Mouse (Mus musculus): Measurements from ENCODE around the gene Mfsd2b.
A peak's percentile ranks its signal among the peaks of the same experiment; 100 is the strongest.

Gene Mfsd2b

GRCm38 (mm10) chr12:4873531-4873930, 628 bp downstream of the Mfsd2b start:
- DNase-seq (ENCODE audit: low read depth) = no peak

GRCm38 (mm10) chr12:4872983-4873477, 1.1 kb downstream of the Mfsd2b start:
- DNase-seq (ENCODE audit: low read depth) = peak; percentile 82

GRCm38 (mm10) chr12:4872273-4872672, 1.9 kb downstream of the Mfsd2b start:
- DNase-seq (ENCODE audit: low read depth) = no peak

- DNase-seq (ENCODE audit: low read depth) = no peak
Observed at GRCm38 (mm10) chr12:4871260-4871659, 2.9 kb downstream of the Mfsd2b start.

- DNase-seq (ENCODE audit: low read depth) = no peak
Observed at GRCm38 (mm10) chr12:4868924-4869323, 5.2 kb downstream of the Mfsd2b start.

- DNase-seq (ENCODE audit: low read depth) = no peak
Observed at GRCm38 (mm10) chr12:4864338-4864690, 9.8 kb downstream of the Mfsd2b start.

- no peak for DNase-seq (ENCODE audit: low read depth)
Observed at GRCm38 (mm10) chr12:4863654-4864337, 10.4 kb downstream of the Mfsd2b start.

GRCm38 (mm10) chr12:4862672-4863071, 11.5 kb downstream of the Mfsd2b start:
- no peak for DNase-seq (ENCODE audit: low read depth)

GRCm38 (mm10) chr12:4859241-4859914, 14.8 kb downstream of the Mfsd2b start:
- no peak for DNase-seq (ENCODE audit: low read depth)

- no peak for DNase-seq (ENCODE audit: low read depth)
Observed at GRCm38 (mm10) chr12:4856834-4857233, 17.3 kb downstream of the Mfsd2b start.

GRCm38 (mm10) chr12:4856160-4856559, 18.0 kb downstream of the Mfsd2b start:
- DNase-seq (ENCODE audit: low read depth) = no peak

DNA sequence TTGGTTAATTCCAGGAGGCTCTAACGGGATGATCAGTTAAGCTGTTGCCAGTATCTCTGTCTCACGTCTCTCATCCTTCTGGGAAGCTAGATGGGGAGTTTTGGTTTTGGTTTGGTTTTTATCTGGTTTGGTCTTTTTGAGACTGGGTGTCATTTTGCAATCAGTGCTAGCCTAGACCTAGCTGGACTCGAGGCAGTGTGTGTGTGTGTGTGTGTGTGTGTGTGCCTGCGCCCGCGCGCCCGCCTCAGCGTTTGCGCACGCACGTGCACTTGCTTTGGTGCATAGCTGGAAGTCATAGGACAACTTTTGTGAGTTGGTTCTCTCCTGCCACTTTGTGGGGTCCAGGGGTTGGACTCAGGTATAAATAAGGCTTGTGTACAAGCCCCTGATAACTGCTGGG, 30.4 kb downstream of the Mfsd2b start:
- no peak for DNase-seq (ENCODE audit: low read depth)

DNA sequence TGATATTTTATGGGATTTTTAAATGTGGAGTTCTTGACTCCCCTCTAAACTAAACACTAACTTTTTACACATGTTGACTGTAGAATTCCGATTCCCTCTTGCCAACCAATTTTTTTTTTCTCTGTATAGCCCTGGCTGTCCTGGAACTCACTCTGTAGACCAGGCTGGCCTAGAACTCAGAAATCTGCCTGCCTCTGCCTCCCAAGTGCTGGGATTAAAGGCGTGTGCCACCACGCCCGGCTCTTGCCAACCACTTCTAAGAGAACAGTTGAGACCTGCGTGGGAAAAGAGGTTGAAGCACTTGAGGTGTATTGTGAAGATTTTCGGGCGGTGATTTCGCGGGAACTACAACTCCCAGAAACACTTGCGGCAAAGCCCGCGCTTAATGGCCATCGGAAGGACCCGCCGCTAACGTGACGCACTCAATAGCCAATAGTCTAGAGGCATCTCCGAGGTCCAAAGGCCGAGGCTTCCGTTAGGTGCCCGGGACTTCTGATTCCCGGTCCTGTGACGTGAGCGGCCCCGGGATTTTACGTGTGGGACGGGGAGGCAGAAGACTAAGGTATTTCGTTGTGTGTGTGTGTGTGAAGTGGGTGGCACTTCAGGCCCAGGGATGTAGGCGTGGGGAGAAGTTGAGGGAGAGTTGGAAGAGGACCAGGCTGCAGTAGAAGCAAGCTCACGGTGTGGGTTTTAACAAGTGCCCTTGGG, 31.1 kb downstream of the Mfsd2b start, which contains the start of gene Wdcp:
Wdcp (plus strand) TSS at position 414 of the 708 bp plus-strand sequence.
- peak; percentile 89 for DNase-seq (ENCODE audit: low read depth)

DNA sequence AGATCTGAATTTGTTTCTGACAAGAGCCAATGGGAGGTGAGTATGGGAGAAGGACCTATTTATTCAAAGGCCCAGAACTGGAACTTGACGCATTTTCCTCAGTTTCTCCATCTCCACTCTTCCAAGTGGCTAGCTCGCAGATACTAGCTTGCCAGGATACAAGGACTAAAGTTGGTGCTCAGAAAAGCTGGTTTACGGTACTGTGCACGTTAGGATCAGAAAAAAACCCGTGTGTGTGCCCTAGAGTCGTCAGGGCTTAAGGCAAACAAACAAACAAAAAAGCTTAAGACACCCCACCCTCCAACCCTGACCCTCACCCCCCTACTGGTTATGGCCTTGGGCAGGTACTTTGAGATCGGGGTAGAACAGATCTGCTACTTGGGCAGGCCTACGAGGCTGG, 31.7 kb downstream of the Mfsd2b start:
- DNase-seq (ENCODE audit: low read depth) = no peak

DNA sequence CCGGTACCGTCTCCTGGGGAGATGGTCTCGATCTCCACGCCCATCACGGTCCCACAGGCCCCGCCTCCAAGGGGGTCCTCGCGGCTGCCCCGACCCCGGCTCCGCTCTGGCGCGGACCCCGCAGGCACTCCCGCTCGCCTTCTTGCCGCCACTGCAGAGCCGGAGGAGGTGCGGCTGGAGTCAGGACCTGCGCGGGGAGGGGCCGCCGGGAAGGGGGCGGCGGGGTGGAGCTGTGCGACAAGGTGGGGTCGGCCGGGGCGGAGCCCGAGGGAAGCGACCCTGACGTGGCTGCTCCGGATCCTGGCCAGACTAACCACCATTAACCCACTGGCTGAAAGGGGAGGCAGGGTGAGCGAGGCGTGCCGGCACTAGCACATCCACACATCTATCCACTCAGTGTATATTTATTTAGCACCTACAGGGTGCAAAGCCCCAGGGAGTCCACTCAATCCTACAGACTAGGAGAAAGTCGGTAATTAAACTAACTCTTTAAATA, 32.7 kb downstream of the Mfsd2b start, which contains the start of gene Fkbp1b:
Fkbp1b (minus strand) TSS at position 200 of the 496 bp plus-strand sequence.
- no peak for DNase-seq (ENCODE audit: low read depth)

DNA sequence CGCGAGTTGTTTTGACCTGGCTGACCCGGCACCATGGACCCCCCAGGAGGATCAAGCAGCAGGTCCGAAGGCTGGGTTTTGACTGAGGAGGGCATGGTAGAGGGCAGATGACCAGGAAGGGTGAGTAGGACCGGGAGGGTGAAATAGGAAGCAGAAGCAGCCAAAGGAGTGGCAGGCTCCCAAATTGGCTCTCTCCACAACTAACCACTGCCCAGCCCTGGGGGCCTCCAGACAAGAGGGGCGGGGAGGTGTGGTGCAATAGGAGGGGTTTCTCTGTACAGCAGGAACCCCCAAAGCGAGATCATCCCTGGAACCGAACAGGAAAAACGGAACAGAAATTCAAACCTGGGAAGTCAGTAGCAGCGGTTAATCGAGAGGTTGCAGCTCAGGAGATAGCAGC, 33.4 kb downstream of the Mfsd2b start:
- no peak for DNase-seq (ENCODE audit: low read depth)

DNA sequence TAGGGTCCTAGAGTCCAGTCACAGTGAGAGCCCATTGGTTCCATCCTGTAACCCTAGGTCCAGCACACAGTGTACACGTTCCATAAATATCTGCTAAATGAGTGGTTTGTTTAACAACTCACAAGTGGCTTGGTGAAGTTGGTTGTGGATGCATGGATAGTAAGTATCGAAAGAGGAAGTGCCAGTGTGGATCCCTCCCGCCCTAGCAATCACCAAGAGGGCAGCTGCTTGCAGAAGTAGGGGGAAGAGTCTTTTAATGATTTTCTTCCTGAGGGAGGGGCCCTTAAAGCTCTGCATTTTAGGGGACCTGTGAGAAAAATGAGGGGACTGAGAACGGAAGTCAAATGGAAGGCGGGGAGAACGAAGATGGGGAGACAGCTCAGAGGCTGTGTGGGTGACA, 34.1 kb downstream of the Mfsd2b start:
- no peak for DNase-seq (ENCODE audit: low read depth)

DNA sequence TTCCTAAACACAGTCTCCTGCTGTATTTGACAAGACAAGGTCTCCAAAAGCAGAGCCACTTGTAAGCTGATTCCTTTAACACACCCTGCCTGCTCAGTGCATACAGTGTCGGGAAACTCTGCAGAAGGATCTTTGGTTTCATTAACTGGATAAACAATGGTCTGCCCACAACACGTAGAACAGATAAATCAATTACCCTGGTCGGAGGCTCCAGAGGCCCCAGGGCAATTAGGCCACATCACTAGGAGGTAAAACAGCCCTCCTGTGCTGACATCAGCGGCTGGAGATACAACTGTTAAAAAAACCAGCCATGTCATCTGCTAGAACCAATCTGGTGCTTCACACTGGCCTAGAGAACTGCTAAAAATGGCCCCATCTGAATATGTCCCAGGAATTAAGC, 37.2 kb downstream of the Mfsd2b start:
- no peak for DNase-seq (ENCODE audit: low read depth)

- DNase-seq (ENCODE audit: low read depth) = no peak
Observed at GRCm38 (mm10) chr12:4827256-4827655, 46.9 kb downstream of the Mfsd2b start.

DNA sequence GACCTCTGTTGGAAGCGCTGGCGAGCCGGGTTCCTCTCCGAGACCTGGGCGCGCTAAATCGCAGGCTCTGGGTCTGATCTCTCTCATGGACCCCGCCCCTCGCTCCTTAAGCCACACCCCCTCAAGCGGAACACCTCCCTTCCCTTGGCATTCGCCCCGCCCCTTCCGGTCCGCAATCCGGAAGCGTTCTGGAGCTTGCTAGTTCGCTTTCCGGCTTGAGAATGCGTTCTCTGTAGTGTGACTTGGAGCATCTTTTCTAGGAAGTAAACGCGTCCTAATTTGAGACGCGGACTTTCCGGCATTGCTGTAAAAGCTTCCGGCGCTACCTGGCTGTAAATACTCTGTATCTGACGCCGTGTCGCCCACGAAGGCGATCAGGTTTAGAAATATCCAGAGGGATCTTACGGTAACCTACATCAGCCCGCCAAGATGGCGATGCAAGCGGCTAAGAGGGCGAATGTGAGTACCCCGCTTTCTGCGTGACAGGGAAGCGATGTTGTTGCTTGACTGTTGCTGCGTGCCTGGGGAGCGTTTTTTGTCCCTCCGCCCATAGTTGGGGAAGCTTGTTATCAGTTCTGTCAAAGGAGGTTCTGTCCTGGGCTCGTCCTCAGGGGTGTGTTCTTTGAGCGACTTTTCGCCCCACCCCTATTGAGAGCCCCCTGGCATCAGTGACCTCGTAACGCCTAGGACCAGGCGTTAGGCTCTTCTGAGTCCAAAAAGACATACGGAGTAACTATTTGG, 56.6 kb downstream of the Mfsd2b start, which contains the start of gene Sf3b6:
Sf3b6 (plus strand) TSS at position 184 of the 741 bp plus-strand sequence.
- DNase-seq (ENCODE audit: low read depth) = peak; percentile 98

GRCm38 (mm10) chr12:4816680-4817360, 57.3 kb downstream of the Mfsd2b start:
- DNase-seq (ENCODE audit: low read depth) = no peak
